Mouse (Mus musculus): Measurements from ENCODE around the gene Gm11099.

- TF ChIP-seq CTCF (IDR thresholded peaks at IDR 0.05; ENCODE audit: low read depth) (no peak), EP300 (IDR thresholded peaks at IDR 0.05; ENCODE audit: low read depth) (no peak)
Measured at GRCm38 (mm10) chr2:58844499-58844898, 14.7 kb upstream of the Gm11099 start.
